Mouse (Mus musculus) yolk sac, embryonic 10.5 days (tissue): Measurements from ENCODE around the gene Rtraf.
"Not testable (repeated sequence)": the region's sequence is repeated elsewhere in the genome, so short reads cannot be mapped to it uniquely, and the experiment has no call there.

Experiments
- DNase-seq: peaks from one replicate; pipeline ENCODE4 v3.0.0-alpha.2; 2017; ENCODE audit warnings: low spot score

The Rtraf gene

DNA sequence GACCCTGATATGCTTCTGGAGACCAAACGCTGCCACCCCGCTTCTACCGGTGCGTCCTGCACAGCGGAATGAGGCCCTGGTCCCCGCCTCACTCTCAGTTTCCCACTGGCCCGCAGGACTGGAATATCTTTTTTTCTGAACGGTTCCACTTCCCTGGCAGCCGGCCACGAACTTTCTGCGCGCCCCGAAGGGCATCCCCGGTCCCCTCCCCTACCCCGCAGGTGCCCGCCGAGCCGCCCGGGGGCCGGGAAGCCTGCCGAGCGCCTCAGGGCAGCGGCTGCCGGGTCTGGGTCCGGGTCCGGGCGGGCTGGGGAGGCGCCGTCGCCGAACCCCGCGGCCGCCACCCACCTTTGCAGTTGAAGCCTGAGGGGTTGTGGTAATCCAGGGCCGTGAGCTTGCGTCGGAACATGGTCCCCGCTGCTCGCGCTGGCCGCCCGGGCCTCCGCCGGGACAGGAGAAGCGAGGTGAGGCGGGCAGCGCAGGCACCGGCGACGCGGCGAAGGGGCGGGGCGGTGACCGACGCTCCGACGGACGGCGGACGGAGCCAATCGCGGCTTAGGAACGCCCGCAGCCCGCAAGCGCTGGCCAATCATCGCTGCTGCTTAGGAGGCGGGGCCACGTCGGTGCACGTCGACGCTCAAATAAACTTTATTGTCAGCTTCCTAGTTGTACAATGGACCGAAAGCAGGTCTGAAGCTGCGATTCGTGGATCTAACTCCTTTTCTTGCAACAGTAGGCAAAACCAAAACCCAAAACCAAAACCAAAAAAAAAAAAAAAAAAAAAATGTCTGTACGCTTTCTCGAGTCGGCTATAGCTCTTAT is at the start of gene Rtraf:
Gene Rtraf, minus strand, starts transcription at position 504 of the 822 bp plus-strand sequence.
- peak; percentile 87 for DNase-seq

DNA sequence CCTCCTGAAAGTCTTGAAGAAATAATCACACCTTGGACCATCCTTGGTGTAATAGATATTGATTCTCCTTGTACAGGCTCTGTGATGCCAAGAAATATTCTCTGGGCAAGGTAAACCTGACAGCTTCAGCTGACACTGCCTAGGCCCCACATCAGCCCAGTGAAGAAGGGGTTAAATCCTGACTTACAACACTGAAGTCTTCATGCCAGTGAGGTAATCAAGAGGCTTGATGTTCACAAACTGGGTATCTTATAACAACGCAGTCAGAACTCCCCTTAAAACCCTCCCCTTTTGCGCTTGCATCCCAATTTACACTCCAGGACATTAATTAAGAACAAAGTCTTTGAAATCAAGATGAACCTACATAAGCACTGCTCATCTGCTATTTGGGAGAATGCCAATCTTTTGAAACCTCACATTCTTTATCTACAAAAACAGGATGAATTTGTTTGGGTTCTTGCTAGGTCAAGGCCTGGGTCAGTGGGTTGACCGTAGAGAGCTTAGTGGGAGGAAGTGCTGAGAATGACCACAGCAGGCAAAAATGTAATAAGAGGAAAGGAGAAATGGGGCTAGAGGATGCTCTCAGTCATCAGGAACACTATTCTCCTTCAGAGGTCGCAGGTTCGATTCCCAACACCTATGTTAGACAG is 43.8 kb upstream of the Rtraf start:
- DNase-seq: no peak

GRCm38 (mm10) chr14:19865121-19865520 is 41.5 kb upstream of the Rtraf start:
- not testable (repeated sequence) for DNase-seq

DNA sequence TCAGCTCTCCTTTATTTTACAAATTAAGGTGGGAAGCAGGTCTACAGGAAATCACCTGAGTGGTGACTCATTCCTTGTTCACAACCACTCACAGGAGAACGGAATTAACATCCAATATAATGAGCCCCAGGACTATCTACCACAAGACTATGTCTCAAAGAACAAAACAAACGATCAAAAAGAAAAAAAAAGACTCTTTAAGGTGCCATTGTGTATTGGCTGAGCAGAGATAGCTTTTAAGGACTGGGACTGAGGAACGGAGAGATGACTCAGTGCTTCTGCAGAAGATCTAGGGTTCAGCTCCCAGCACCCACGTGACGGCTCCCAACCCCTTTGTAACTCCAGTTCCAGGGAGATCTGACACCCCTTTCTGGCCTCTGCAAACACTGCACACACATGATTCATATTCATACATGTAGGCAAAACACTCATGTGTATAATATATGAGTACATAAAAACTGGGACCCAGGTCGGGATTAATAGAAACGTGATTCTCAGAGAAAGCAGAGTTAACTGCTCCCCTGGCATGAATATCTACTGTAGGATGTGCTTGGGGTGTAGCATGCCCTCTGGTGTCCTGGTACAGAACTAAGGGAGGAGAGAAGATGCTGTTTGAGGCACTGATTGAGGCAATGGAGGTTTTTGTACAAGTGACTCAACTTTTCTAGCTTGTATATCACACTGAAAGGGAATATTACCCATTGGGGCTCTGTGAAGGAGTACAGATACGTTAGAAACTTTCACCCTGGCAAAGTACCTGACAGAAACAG is 37.9 kb upstream of the Rtraf start:
- DNase-seq: no peak

GRCm38 (mm10) chr14:19860281-19860680 is 36.7 kb upstream of the Rtraf start:
- no peak for DNase-seq

DNA sequence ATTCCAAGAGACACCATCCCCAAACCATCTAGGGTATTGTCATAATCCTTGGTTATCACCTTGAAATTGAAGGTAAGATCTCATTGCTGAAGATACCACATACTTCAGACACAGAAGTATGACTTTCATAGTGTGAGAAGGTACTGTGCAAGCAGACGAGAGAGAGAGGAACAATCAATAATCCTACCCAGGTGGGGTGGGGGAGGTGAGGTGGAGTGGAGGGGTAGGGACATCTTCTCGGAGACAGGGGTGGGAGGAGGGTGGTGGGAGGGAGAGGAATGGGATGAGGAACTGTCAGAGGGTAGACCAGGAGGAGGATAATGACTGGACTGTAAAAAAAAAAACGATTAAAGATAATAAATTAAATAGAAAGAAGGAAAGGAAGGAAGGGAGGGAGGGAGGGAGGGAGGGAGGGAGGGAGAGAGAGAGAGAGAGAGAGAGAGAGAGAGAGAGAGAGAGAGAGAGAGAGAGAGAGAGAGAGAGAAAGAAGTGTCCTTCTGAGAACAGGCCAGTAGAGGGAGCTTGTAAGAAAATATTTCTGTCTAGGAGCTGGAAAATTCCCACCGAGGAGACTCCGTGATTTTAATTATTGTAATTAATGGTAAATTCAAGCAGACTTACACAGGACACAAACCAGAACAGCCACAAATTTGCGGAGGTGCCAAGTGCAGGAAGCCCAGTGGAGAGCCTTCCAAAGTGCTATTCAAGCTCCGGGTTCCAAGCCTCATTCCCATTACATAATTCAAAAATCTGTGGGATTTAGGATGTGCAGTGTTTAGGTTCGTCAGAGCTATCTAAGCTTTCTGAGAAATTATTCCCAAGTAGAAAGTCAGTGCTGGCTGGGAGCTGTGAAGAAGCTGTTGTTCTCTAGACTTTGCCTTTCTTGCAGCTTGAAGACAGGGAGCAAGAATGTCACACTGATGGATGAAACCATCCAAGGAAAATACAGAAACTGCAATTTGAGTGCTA is 35.5 kb upstream of the Rtraf start:
- DNase-seq: no peak

GRCm38 (mm10) chr14:19858279-19858678 is 34.7 kb upstream of the Rtraf start:
- no peak for DNase-seq

GRCm38 (mm10) chr14:19853471-19853870 is 29.8 kb upstream of the Rtraf start:
- DNase-seq: no peak

- DNase-seq: peak; percentile 50
These were observed 16.1 kb upstream of the Rtraf start for GRCm38 (mm10) chr14:19839600-19840332.

DNA sequence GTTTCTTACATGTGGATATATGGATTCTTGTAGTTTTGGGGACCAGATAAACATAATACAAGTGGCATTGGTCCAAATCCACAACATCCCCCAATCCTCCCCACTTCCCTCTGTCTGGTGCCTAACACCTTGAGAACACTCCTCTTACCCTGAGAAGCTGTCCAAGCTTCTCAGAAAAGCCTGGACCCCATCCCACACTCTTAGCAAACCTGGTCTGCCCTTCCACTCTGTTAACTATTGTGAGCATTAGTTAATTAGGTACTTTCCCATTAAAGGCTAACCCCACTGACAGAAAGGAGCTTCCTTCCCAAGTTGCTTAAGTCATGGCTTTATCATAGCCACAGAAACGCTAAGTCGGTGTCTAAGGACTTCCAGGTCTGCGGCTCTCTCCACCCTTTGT is 12.7 kb upstream of the Rtraf start:
- no peak for DNase-seq

DNA sequence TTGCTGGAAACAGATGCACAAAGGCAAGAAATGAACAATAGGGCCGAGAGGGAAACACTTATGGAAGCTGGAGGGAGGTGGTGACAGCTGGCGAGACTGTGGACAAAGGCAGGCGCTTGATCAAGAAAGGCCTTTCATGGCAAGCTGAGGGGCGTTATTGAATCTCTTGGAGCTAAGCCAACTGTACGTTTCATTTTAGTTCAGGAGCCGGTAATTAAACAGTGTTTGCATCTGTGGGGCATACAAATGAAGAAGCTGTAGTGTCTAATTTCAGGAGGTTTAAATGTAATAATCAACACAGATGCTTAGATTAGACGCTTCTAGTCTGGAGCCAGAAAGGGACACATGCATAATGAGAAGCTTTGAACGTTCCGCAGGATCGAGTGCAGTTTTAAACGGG is 1.9 kb upstream of the Rtraf start:
- DNase-seq: no peak

DNA sequence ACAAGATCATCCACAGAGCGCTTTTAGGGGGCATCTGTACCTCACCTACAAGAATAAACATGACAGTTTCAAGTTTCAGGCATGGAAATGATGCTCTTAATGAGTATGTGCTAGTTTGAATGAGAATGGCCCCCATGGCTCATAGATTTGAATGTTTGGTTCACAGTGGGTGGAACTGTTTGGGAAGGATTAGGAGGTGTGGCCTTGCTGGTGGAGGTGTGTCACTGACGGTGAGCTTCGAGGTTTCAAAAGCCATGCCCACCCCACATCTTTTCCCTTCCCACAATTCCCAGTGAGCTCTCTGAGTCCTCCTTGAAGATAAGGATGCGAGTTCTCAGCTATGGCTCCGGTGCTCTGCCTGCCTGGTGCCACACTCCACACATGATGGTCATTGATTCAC is 1.9 kb downstream of the Rtraf start:
- no peak for DNase-seq

- DNase-seq: no peak
These were observed 5.7 kb downstream of the Rtraf start for GRCm38 (mm10) chr14:19817949-19818348.

DNA sequence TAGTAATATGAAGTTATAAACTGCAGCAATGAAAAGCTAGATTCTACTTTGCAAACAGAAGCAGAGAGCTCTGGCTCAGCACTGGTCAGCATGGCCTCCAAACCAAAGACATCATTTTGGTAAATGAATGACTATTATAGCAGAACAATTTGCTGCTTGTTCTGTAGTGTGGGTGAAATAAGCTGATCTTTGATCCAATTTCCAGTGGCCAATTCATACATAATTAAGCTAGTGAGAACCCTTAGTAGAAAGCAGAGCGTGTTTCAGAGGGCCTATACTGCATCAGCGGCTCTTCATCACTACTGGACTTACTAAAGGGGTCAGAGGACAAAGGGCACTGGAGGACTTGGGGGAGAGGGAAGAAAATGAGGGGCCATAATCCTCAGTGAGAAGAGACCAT is 10.6 kb downstream of the Rtraf start:
- DNase-seq: no peak

DNA sequence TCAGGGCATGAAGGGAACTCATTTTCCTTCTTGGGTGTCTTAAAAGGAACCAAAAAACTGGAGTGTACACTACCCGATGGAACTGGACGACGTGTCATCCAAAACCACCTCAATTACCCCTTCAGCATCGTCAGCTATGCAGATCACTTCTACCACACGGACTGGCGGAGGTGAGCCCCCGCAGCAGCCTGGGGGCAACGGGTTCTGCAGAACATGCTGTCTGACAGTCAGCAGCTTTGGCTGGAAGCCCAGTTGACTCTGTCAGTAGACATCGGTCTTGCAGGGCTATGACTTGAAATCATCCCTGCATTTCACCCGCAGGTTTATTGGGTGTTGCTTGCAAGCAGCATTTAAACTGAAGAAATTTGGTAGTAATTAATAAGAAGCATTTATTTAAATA is 13.7 kb downstream of the Rtraf start:
- no peak for DNase-seq

DNA sequence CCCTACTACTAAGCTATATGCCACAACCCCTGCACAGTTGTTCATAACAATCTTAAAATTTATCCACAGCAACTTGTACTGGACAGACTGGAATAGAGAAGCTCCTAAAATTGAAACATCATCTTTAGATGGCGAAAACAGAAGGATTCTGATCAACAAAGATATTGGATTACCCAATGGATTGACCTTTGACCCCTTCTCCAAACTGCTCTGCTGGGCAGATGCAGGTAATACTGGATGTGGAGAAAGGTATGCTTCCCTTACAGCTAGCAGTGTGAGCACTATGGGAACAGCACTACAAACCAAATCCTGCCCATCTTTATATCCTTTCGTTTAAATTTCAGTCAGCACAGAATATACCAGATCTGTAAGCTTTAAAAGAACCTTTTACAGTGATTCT is 15.8 kb downstream of the Rtraf start:
- DNase-seq: no peak

DNA sequence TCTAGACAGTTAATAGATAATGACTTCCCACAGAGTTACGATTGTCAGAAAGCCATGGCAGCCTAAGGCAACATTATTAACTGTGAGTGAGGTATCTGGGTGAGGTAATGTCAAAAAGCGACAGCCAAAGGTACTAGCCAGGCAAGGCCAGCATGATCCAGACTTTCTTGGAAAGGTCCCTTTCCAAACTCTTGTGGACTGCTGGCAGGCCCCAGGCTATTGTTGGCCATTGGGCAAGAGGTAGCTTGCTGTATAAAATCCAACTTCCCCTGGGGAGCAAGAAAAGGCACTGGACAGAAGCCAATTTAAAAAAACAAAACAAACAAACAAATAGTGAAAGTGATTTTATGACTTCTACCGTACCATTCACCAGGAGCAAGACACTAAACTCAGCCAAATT is 16.3 kb downstream of the Rtraf start:
- DNase-seq: no peak

GRCm38 (mm10) chr14:19803623-19804022 is 20.0 kb downstream of the Rtraf start:
- DNase-seq: no peak

DNA sequence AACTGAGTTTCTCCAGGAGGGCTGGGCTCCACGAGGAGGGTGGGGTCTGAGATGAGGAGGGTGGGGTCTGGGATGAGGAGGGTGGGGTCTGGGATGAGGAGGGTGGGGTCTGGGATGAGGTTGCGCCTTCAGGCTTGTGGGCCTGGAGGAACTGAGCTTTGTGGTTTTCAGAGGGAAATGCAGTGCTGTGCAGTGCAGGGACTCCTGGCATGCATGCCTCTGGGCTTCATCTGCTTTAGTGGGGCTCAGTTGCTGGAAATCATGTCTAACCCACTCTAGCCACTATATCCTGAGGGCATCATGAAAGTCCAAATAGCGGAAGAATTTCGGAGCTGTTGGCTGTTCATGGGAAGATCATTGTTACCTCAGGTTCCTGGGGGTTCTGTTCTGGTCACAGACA is 20.4 kb downstream of the Rtraf start:
- no peak for DNase-seq

- DNase-seq: no peak
These were observed 22.0 kb downstream of the Rtraf start for GRCm38 (mm10) chr14:19801474-19802215.
